Mouse (Mus musculus) regulatory T cell (primary cell): ENCODE data around the gene Krt78.
"Not testable (repeated sequence)": the region's sequence is repeated elsewhere in the genome, so short reads cannot be mapped to it uniquely, and the experiment has no call there.

Source experiments
- in situ Hi-C: fragments of 300-600 bp; cut with MboI, MseI; formaldehyde crosslinking; loops from one replicate; pipeline ENCODE4 v1.15.1; 2025; ENCODE audit warnings: high pct_unique_total_duplicates

The Krt78 gene

DNA sequence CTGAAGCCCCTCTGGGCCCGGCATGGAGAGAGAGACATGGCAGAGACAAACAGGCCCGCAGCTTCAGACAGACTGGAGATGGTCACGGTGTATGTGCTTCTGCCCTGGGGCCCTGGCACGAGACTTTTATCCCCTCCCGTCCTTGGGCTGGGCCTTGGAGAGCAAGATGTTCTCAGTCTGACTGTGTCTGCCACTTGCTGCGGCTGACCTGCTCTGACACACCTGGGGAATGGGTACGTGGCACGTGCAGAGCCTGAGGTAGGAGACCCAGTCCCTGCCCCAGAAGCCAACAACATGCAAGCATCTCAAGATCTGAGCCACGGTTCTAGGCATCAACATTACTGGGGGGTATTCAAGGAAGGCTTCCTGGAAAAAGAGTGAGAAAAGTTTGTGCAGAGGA, at the start of gene Krt78:
Gene Krt78, minus strand, starts transcription at position 101 of the 400 bp plus-strand sequence.
- in situ Hi-C loops, result no loop called here

DNA sequence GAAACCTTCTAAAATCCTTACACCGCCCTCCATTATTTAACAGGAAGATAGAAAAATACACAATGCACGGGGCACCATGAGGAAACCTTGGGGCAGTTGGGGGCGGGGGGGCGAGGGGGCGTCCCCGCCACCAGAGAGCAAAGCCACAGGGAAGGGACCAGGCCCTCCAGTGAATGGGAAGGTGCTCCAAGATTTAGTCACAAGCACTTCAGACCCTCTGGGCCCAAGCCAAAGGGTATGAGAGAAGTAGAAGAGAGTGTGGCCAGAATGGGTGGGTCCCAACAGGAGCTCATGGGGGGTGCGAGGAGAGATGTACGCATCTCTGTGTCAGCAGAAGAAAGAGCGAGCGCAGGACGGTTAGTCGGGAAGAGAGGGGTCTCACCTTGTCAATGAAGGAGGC, 49.4 kb upstream of the Krt78 start:
- in situ Hi-C loops, result no loop called here

DNA sequence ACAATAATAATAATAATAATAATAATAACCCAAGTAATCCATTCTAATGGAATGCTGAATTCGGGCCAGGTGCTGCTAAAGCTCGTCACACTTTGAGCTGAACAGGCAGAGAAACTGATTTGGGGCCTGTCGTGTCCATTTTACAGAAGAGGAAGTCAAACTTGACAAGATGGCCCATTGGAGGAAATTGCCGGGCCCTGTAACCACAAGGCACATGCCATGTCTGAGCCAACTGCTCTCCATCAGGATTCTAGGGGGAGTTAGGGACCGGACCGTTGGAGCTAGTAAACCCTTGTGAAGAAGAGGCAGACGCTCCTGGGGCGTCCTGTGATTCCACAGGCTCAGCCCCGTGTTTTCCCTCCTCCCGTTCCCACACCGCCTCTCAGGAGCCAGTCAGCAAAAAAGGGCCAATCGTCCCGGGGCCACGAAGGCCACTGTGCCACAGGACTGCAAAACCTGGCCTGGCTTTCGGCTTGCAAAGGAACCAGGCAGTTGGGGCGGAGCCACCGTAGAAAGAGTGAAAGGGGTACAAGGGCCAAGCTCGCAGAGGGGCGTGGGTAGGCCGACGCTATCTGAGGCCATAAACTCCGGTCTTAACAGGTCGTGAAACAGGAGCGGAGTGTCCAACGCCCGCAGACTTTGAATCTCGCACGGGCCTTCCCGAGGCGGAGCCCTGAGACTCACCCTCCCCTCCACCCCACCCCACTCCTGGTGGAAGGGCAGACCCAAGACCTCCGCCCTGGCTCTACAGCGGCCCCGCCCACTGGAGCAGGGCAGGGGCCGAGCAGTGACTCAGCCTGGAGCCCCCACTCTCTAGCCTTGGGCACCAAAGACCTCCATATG, 48.8 kb upstream of the Krt78 start:
- in situ Hi-C loops, result no loop called here

DNA sequence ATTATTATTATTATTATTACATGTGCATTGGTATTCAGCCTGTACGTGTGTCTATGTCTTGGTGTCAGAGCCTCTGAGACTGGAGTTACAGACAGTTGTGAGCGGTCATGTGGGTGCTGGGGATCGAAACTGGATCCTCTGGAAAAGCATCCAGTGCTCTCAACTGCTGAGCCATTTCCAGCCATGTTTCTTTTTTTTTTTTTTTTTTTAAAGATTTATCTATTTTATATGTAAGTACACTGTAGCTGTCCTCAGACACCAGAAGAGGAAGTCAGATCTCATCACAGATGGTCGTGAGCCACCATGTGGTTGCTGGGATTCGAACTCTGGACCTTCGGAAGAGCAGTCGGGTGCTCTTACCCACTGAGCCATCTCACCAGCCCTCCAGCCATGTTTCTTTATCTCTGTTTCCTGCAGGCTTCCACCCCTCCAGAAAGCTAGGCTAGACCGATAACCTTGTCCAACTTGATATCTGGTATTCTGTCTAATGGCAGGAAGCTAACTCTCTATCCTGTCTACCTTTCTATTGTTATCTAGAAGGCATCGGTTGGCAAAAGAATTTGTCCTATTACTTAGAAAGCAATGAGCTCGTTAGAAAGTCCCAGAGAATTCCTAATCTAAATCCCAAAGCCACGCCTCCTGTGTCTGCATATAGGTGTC, 45.7 kb upstream of the Krt78 start:
- in situ Hi-C loops, result no loop called here

DNA sequence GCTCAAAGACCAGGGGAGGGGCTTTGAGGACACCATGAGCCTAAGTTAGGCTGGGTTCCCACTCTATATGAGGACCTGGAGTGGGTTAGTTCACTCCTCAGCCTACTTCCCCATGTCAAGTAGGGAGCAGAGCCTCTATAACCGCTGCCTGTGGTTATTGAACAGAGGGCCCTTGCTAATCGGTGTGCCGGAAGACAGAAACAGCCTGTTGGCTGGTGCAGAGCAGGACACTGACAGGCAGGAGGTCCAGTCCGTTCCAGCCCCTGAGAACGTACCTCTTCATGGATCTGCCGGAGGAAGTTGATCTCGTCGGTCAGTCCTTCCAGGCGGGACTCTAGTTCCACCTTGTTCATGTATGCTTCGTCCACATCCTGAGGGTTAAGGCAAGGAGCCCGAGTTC, 45.1 kb upstream of the Krt78 start:
- in situ Hi-C loops, result no loop called here

DNA sequence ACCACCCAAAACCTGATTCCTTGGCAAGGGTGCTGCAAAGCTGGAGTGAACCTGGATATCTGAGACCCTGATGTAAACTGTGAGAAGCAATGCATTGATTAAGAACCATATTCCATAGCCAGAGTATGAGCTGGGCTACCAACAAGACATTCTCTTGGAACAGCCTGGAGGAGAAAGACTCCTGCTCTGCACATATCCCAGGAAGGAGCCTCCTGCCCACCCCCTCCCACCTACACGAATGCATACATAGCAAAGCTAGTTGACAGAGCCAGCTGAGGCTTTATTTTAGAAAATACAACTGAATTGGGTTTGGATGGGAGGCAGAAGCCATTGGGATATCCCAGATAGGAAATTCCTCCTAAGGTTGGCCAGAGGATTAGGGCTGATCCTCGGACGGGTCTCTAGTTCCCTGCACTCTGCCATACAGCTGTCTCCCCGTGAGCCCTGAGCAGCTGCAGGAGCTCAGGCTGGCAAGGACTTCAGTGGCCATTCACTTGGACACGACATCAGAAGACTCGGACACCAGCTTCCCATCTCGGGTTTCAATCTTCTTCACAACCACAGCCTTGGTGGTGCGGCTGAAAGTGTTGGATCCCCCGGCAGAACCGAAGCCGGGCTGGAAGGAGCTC, 42.5 kb upstream of the Krt78 start:
- in situ Hi-C loops, result not testable (repeated sequence)

DNA sequence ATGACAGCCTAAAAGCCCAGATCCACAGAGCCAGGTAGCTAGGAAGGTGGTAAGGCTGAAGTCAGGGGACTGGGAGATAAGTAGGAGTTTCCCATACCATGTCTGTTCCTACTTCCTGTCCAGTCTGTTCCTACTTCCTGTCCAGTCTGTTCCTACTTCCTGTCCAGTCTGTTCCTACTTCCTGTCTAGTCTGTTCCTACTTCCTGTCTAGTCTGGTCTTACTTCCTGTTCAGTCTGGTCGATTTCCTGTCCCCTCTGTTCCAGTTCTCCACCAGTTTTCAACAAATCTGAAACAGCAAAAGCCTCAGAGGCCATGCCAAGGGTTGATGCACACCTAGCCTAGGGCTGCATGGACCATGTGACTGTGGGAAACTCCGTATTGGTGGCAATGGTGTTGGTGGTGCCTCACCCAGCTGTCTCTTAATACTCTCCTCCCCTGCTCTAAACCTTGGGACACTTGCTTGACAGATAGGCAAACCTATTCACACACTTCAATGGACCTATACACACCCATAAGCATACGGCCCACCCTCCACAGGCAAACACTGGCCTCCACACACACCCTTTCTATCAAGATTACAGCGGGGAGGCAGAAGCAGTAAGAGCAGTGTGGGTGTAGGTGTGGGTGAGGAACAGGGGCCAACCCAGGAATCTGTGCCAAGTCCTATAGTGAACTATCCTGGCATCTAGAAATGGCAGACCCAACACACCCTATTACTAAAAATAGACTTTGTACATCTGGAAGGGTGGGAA, 41.6 kb upstream of the Krt78 start:
- in situ Hi-C loops, result no loop called here

DNA sequence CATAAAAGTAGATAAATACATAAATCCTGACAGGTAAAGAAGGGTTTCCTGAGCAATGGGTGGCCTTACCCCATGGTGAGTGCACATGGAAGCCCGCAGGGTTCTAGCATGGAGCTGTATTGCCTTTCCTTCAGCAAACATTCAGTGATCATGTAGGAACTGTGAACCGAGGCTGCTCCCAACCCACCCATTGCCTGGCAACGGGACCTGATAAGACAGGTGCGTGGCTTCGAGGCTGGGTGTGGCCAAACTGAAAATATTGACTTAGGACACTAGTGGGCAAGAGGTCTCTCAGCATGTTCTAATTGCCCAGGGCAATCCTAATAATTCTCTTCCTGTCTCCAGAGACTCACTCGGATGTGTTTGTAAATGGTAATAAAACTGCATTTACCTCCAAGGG, 40.3 kb upstream of the Krt78 start:
- in situ Hi-C loops, result loop anchor here (5.0 kb wide), 1 partner anchor 68 kb away; no protein-coding TSS in a partner anchor

DNA sequence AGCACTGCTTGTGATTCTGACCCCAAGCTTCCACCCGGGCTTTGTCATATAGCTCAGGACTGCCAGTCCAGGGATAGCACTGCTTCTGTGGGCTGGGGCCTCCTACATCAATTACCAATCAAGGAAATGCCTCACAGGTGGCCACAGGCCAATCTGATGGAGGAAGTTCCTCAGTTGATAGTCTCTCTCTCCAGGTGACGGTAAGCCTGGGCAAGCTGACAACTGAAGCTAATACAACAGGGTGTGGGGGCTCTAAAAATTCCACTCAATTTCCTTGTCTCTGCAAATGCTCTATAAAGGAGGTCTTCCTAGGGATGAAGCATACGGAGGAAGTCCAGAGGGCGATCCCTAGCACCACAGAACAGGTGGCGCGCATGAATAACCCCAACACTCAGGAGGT, 36.9 kb upstream of the Krt78 start:
- in situ Hi-C loops, result loop anchor here (5.0 kb wide), 1 partner anchor 71 kb away; no protein-coding TSS in a partner anchor

DNA sequence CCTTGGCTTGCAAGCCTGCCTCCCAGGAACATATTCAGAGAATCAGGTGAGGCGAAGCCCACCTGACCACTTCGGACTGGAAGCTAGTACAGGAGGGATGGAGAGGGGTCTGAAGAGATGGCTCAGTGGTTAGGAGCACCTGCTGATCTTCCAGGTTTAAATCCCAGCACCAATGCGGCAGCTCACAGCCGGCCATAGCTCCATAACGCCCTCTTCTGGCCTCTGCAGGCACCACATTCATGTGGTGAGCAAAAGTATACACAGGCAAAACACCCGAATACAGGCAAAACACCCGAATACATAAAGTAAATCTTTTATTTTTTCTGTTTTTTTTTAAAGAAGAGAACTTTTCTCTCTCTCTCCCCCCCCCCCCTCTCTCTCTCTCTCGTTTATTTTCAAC, 34.6 kb upstream of the Krt78 start:
- in situ Hi-C loops, result no loop called here

DNA sequence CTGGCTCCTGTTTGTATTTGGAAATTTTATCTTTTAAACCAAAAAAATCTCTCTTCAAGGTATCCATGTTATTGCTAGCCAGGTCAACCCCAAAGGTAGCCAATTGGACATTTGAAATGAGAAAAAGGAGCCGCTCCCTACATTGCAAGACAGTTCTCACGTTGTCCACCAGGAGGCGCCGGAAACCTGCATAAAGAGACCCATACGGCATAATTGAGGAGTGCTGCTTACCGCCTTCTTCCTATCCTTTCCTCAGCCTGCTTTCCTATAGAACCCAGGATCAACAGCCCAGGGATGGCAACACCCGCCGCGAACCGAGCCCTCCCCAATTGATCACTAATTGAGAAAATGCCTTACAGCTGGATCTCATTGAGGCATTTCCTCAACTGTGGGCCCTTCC, 34.0 kb upstream of the Krt78 start:
- in situ Hi-C loops, result no loop called here

DNA sequence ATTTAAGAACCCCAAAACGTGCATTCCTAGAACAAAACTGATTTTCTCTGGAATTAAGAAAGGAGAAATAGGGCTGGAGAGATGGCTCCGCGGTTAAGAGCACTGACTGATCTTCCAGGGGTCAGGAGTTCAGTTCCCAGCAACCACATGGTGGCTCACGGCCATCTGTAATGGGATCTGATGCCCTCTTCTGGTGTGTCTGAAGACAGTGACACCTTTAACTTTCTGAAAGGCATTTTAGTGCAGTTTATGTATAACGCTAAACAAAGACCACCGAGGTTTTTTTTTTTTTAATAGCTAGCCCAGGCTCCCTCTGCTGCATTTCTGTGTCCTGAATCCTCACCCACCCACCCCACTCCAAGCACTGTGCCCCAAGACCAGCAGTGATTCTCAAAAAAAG, 30.7 kb upstream of the Krt78 start:
- in situ Hi-C loops, result loop anchor here (5.0 kb wide), 1 partner anchor 657 kb away; no protein-coding TSS in a partner anchor

DNA sequence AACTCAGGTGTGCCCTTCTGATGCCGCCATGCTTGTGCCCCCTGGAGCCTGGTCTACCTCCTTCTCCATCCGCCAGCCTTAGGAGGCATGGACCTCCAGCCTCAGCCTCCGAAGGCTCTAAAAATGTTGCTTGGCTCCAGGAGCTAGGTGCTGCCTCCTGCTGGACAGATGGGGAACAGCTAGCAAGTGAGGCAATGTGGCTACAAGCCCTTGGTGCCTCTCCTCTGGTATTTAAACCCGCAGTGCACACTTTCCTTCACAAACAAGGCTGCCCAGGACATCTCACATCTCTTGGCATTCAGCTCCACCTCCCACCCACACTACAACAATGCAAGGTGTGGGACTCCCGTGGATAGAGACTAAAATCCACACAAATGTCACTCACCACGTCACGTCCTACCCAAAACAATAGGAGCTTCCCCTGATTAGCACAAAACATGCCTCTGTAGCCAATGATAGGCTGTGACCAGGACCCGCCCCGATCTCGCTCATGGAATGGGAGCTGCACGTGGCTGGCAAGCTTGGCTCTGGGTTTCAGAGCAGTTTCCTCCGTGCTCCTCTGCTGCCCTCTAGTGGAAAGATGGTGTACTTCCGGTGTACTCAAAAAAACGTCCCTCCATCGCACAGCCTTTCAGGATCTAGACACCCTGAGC, 30.0 kb upstream of the Krt78 start:
- in situ Hi-C loops, result loop anchor here (5.0 kb wide), 1 partner anchor 657 kb away; no protein-coding TSS in a partner anchor

DNA sequence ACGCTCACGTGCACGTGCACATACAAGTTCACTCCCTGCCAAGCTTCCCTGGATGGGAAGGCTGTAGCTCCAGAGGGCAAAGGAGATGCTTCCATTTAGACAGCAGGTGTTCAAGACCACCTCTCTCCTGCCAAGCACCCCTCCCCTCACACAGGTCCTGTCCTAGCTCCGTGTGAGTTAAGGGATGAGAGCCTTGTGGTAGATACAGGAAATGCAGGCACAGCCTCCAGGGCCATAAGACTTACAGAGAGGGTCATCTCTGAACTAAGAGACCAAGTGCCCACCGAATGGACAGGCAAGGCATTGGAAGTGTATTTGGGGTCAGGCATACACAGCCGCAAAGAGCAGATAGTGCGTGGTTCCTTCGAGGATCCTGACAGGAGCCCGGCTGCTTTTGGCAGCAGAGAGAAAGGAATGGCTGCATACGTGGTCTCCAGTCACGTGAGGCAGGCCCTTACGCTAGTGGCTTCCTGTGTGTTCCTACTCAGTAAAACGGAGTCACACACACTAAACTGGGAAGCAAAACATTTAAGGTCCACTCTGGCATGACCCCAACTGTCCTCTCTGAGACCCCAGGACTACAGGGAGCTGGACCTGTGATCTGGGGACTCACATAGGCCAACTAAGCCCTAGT, 29.3 kb upstream of the Krt78 start:
- in situ Hi-C loops, result loop anchor here (5.0 kb wide), 1 partner anchor 656 kb away; no protein-coding TSS in a partner anchor

DNA sequence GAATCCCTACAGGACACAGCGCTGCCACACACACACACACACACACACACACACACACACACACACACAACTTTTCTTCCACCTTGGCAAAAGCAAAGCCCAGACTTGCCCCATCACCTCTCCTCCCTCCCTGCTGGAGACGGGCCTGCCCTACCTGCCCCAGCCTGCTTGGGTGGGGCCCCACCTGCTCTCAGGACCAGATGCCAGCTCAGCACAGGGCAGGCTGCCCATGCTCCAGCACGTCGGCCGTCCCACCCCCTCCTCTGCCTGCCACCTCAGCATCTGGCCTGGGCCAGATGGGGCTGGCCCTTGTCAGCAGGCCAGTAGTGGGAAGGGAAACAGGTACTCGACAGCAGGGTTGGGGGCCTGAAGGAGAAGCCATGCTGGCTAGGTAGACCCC, 26.8 kb upstream of the Krt78 start:
- in situ Hi-C loops, result loop anchor here (5.0 kb wide), 1 partner anchor 654 kb away; no protein-coding TSS in a partner anchor

DNA sequence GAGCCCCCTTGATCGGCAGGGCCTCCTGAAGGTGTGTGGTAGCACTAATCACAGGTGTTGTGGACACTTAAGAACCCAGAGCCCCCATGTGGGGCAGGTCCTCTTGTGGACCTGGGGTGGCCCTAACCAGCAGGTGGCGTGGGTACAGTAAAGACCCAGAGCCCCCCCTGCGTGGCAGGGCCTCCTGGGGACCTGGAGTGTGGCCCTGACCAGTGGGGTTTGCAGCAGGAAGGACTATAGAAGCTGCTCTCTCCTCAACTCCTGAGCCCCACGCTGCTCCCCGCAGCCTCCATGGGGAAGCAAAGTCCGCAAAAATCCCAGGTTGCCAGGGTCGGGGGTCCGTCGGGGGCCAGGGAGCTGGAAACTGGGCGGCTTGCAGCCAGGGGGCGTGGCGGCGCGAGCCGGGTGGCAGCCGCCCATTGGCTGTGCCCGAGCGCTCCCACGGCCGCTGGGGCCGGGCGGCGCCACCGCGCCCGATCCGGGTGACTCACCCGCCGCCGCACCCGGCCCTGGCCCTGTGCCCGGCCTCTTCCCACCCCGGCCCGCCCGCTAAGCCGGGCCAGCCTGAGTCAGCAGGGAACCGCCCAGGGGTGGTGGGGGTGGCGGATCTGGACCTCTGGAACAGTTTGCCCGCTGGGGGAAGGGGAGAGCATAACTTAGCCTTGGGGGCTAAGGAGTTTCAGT, 23.1 kb upstream of the Krt78 start:
- in situ Hi-C loops, result no loop called here

DNA sequence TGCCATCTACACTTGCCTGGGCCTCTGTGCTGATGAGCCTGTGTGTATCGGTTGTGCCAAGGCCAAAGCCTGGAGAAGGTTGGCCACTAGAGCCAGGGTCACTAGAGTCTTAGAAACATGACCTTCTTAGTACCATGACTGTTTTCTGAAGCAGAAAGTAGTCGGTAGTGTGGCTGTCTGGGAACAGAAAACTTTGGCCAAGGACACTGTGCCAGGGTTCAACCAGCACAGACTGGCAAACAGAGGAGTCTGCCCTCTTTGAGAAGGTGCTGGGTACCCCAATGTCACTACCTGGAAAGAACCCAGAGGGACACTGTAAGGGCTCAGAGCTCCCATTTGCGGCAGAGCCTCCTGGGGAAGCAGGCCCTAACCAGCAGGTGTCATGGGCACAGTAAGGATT, 22.6 kb upstream of the Krt78 start:
- in situ Hi-C loops, result no loop called here

DNA sequence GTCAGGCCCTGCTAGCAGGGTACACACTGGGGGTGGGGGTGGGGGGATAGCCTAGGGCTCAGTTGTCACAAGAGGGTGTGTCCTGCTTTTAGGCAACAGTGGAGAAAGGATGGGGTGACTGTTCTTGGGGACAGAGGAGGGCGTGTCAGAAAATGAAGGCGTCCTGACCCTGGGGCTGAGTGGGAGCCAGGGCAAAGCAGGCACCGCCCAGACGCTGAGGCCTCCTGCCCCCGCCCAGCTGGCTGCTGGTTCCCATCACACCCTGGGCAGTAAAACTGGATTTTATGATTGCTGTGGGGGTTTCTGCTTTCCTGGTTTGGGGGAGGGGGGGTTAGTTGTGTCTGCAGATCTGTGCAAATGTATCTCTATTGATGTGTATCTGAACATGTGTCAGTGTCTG, 21.9 kb upstream of the Krt78 start:
- in situ Hi-C loops, result no loop called here

DNA sequence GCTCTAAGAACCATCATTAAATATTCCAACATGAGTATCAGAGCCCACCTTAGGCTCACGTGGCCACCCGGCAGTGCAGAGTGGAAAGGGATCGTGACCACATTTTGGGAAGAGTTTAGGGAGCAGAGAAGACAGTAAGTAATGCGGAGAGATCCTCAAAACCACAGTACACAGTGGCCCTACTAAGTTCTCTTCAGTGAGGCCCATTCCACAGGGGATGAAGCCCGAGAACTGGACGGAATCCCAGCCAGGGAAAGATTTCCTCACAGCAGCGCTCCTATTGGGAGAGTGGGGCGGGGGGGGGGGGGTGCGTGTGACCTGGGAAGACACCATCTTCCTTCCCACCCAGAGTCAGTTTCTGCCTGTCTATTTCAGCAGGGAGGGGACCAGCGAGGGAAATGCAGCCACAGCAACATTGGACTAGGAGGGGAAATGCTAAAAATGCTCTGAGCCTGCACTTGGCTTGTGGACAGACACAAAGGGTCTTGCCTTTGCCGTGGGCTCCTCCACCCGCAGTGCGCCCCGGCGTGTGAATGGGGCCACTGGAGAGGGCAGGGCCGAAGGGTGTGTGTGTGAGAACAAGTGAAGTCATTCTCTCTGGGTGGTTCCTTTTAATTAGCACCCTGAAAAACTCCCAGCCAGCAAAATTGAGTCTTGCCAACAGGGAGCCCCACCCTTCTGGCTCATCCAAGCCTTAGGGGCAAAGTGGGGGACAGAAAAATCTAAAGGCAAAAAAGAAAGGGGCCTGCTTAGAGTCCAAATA, 20.2 kb upstream of the Krt78 start:
- in situ Hi-C loops, result loop anchor here (5.0 kb wide), 1 partner anchor 197 kb away; no protein-coding TSS in a partner anchor
